In the genomic region with DNA sequence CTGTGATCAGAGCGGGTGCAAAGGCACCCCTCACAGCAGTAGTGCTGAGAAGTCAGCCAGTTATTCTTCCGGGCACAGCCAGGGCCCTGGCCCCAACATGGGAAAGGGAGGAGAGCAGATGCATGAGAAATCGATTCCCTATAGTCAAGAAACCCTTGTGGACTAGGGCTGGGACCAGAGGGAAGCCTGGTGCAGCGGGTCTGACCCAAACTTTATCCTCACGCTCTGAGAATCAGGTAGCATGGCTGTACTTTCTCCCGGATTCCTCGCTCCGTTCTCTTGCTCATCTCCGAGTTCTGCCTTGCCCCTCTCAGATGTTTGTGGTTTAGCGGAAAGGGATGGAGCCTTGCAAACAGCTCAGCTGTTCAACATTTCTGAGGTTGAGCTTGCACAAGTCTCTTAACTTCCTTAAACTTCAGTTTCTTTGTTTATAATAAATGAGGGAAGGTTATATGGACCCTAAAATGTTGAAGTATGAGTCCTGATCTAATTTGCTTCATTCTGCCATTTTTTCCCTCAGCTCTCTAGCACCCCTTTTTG, we compare ENCODE assay signal across 11 mouse cellular contexts. TPM values are rescaled to one million over a fixed set of nuclear protein-coding genes. Genes with fewer than 3 reads are reported as not detected.
DNase-seq lines count a peak whose midpoint lies in the region; ATAC-seq lines count a peak whose summit lies in the region.
"Had no signal": no experiment of that assay in that cellular context is flagged by ENCODE, and none has a peak within 500 bp of the region (broad histone marks: within the 10 kb centered on the region; RNA-seq: fewer than 3 reads in every experiment).

No protein-coding gene starts in this region.

- WGBS in kidney, embryonic 14.5 days = 58% methylated on average over 10 of the region's 10 CpGs
- 66% methylated on average over 10 of the region's 10 CpGs for WGBS in hindbrain, embryonic 12.5 days
- WGBS in liver, embryonic 16.5 days (ENCODE audit: insufficient replicate concordance) = 13% methylated on average over 10 of the region's 10 CpGs

- peaks cover 6% of the 10 kb centered on the region; the same call in 1 of the 2 replicates for H3K27me3 ChIP-seq in kidney, embryonic 14.5 days (ENCODE audit: control insufficient read depth, insufficient read depth, low read length)
- H3K27me3 ChIP-seq in hindbrain, embryonic 12.5 days = no peaks in the 10 kb centered on the region
- no peaks in the 10 kb centered on the region for H3K27me3 ChIP-seq in liver, embryonic 16.5 days (ENCODE audit: control insufficient read depth, insufficient read depth, low read depth, low read length)

- H3K4me3 ChIP-seq in kidney, embryonic 14.5 days (ENCODE audit: low read length) = peak overlapping the region; percentile 29
- H3K4me3 ChIP-seq in hindbrain, embryonic 12.5 days = 0 out of 2 replicates have a peak overlapping the region, but pooled peaks have one; percentile 9
- H3K4me3 ChIP-seq in liver, embryonic 16.5 days (ENCODE audit: low read depth, low read length) = peak overlapping the region; percentile 16
- H3K4me3 ChIP-seq: myocyte had no signal

- H3K36me3 ChIP-seq in kidney, embryonic 14.5 days (ENCODE audit: control insufficient read depth, insufficient read depth, low read length) = no peaks in the 10 kb centered on the region
- H3K36me3 ChIP-seq in hindbrain, embryonic 12.5 days = no peaks in the 10 kb centered on the region
- no peaks in the 10 kb centered on the region for H3K36me3 ChIP-seq in liver, embryonic 16.5 days (ENCODE audit: control insufficient read depth, insufficient read depth)

- peak overlapping the region; percentile 25; the same call in 1 of the 2 replicates for H3K9ac ChIP-seq in kidney, embryonic 14.5 days (ENCODE audit: low read depth, low read length)
- no peak overlapping the region for H3K9ac ChIP-seq in hindbrain, embryonic 12.5 days
- no peak overlapping the region for H3K9ac ChIP-seq in liver, embryonic 16.5 days (ENCODE audit: low read depth, low read length)
- H3K9ac ChIP-seq: forebrain, postnatal 0 days had no signal

- no peaks in the 10 kb centered on the region for H3K4me1 ChIP-seq in kidney, embryonic 14.5 days (ENCODE audit: control insufficient read depth, insufficient read depth, low read length)
- no peaks in the 10 kb centered on the region for H3K4me1 ChIP-seq in hindbrain, embryonic 12.5 days
- H3K4me1 ChIP-seq in liver, embryonic 16.5 days (ENCODE audit: control insufficient read depth, low read depth, low read length) = no peaks in the 10 kb centered on the region; the same call in 1 of the 2 replicates

- no peak for ATAC-seq in kidney, embryonic 14.5 days (ENCODE audit: low FRiP score, low TSS enrichment)
- peak; percentile 82 for ATAC-seq in common myeloid progenitor, adult 5-6 weeks (replicated peaks; ENCODE audit: low read depth, poor library complexity, severe bottlenecking)
- no peak for ATAC-seq in hindbrain, embryonic 12.5 days (ENCODE audit: low FRiP score)
- no peak for ATAC-seq in liver, embryonic 16.5 days (ENCODE audit: low read depth)
- ATAC-seq: forebrain, postnatal 0 days had no signal

- H3K9me3 ChIP-seq in kidney, embryonic 14.5 days (ENCODE audit: control insufficient read depth, low read length) = no peaks in the 10 kb centered on the region
- no peaks in the 10 kb centered on the region for H3K9me3 ChIP-seq in hindbrain, embryonic 12.5 days (replicated peaks)
- H3K9me3 ChIP-seq in liver, embryonic 16.5 days (replicated peaks; ENCODE audit: control insufficient read depth, low read length) = no peaks in the 10 kb centered on the region

- peak overlapping the region; percentile 42; the same call in 1 of the 2 replicates for H3K27ac ChIP-seq in kidney, embryonic 14.5 days (ENCODE audit: low read depth, low read length)
- H3K27ac ChIP-seq in hindbrain, embryonic 12.5 days = 0 out of 2 replicates have a peak overlapping the region, but pooled peaks have one; percentile 18
- H3K27ac ChIP-seq in liver, embryonic 16.5 days (ENCODE audit: low read length) = no peak overlapping the region

- no peak overlapping the region for H3K4me2 ChIP-seq in kidney, embryonic 14.5 days (replicated peaks; ENCODE audit: low read depth, low read length)
- H3K4me2 ChIP-seq in hindbrain, embryonic 12.5 days (replicated peaks) = no peak overlapping the region
- H3K4me2 ChIP-seq in liver, embryonic 16.5 days (ENCODE audit: low read depth, low read length) = 0 out of 2 replicates have a peak overlapping the region, but pooled peaks have one; percentile 3

- DNase-seq in kidney, adult 11 months = no peak
- DNase-seq in adrenal gland, adult 2 months = no peak
- no peak for DNase-seq in cerebellum, postnatal 14 days
- DNase-seq in thymus, postnatal 0 days (ENCODE audit: low spot score) = no peak
- DNase-seq: cerebellum, postnatal 10 days; forebrain, postnatal 0 days had no signal

RNA-seq across cellular contexts. Expression of gene Aplnr, which starts 1.6 kb away (rescaled TPM):
- polyA plus RNA-seq in kidney, embryonic 14.5 days (2014; fragmentation: Nextera tagmentation; extraction: Ambion mirVana) = 54.0 and 67.7 TPM in 2 replicates
- total RNA-seq in common myeloid progenitor, adult 5-6 weeks (2017) = 0.14 and 0.29 TPM in 2 replicates
- 41.5 and 48.4 TPM in 2 replicates for polyA plus RNA-seq in hindbrain, embryonic 12.5 days (2016; fragmentation: Nextera tagmentation; extraction: Ambion mirVana)
- polyA plus RNA-seq in liver, embryonic 16.5 days (2015; fragmentation: Nextera tagmentation; extraction: Ambion mirVana) = 1.7 and 2.7 TPM in 2 replicates
- 10 to 100 TPM in 1 of 2 experiments, 1 to 10 TPM in 1; 7.7 to 14.3 TPM for total RNA-seq in adrenal gland, adult 2 months (2021)
- 9.4 and 12.1 TPM in 2 replicates for polyA plus RNA-seq in adrenal gland, adult 2 months (2012; rRNA removed)
- polyA plus RNA-seq in thymus, postnatal 0 days (2015; fragmentation: Nextera tagmentation; extraction: Ambion mirVana) = 19.6 and 19.9 TPM in 2 replicates

RNA-seq across cellular contexts. Expression of gene Lrrc55, which starts 59.3 kb away (rescaled TPM):
- polyA plus RNA-seq in kidney, embryonic 14.5 days (2014; fragmentation: Nextera tagmentation; extraction: Ambion mirVana) = 0.39 and 0.47 TPM in 2 replicates
- not detected in 2 replicates for total RNA-seq in common myeloid progenitor, adult 5-6 weeks (2017)
- 3.1 TPM in 2 replicates for polyA plus RNA-seq in hindbrain, embryonic 12.5 days (2016; fragmentation: Nextera tagmentation; extraction: Ambion mirVana)
- 0.07 and 0.09 TPM in 2 replicates for polyA plus RNA-seq in liver, embryonic 16.5 days (2015; fragmentation: Nextera tagmentation; extraction: Ambion mirVana)
- total RNA-seq in adrenal gland, adult 2 months (2021) = 10 to 100 TPM; 17.0 to 18.2 TPM
- polyA plus RNA-seq in adrenal gland, adult 2 months (2012; rRNA removed) = 13.2 and 14.3 TPM in 2 replicates
- 0.13 and 0.17 TPM in 2 replicates for polyA plus RNA-seq in thymus, postnatal 0 days (2015; fragmentation: Nextera tagmentation; extraction: Ambion mirVana)
